Mouse (Mus musculus) layer of hippocampus, adult 11-12 months (tissue): Measurements from ENCODE around the gene Dnmt1.

Experiments
- DNase-seq: peaks from one replicate; pipeline ENCODE4 v3.0.0; 2022; ENCODE audit warnings: low spot score

Gene Dnmt1

GRCm38 (mm10) chr9:20943396-20943795, 16.3 kb downstream of the Dnmt1 start:
- no peak for DNase-seq

- no peak for DNase-seq
Observed at GRCm38 (mm10) chr9:20923258-20923657, 36.4 kb downstream of the Dnmt1 start.

- no peak for DNase-seq
Observed at GRCm38 (mm10) chr9:20916160-20916559, 43.5 kb downstream of the Dnmt1 start.

GRCm38 (mm10) chr9:20909948-20910347, 49.7 kb downstream of the Dnmt1 start:
- peak; percentile 60 for DNase-seq

GRCm38 (mm10) chr9:20902174-20902491, 57.6 kb downstream of the Dnmt1 start:
- DNase-seq: no peak

- DNase-seq: peak; percentile 53
Observed at GRCm38 (mm10) chr9:20901466-20902173, 58.1 kb downstream of the Dnmt1 start.

GRCm38 (mm10) chr9:20898511-20899073, 61.1 kb downstream of the Dnmt1 start, which contains the start of gene Eif3g:
Gene Eif3g, minus strand, starts transcription at chr9:20898623.
- peak; percentile 85 for DNase-seq

GRCm38 (mm10) chr9:20897736-20898510, 61.8 kb downstream of the Dnmt1 start:
- DNase-seq: no peak

- DNase-seq: no peak
Observed at GRCm38 (mm10) chr9:20895382-20895781, 64.3 kb downstream of the Dnmt1 start.

GRCm38 (mm10) chr9:20894629-20895028, 65.1 kb downstream of the Dnmt1 start:
- no peak for DNase-seq

GRCm38 (mm10) chr9:20893590-20894343, 65.9 kb downstream of the Dnmt1 start:
- DNase-seq: no peak

GRCm38 (mm10) chr9:20893069-20893468, 66.6 kb downstream of the Dnmt1 start:
- no peak for DNase-seq

GRCm38 (mm10) chr9:20892104-20892653, 67.5 kb downstream of the Dnmt1 start:
- DNase-seq: no peak

- DNase-seq: no peak
Observed at GRCm38 (mm10) chr9:20891339-20892103, 68.2 kb downstream of the Dnmt1 start.

GRCm38 (mm10) chr9:20890411-20890810, 69.3 kb downstream of the Dnmt1 start:
- DNase-seq: no peak

GRCm38 (mm10) chr9:20889185-20890141, 70.2 kb downstream of the Dnmt1 start:
- no peak for DNase-seq

- DNase-seq: no peak
Observed at GRCm38 (mm10) chr9:20888386-20888765, 71.3 kb downstream of the Dnmt1 start.

- DNase-seq: peak; percentile 96
Observed at GRCm38 (mm10) chr9:20887704-20888385, 71.8 kb downstream of the Dnmt1 start, which contains the start of gene Ppan. Gene Ppan, plus strand, starts transcription at chr9:20888175.

GRCm38 (mm10) chr9:20887191-20887590, 72.5 kb downstream of the Dnmt1 start:
- no peak for DNase-seq

- no peak for DNase-seq
Observed at GRCm38 (mm10) chr9:20886563-20886962, 73.1 kb downstream of the Dnmt1 start.
